Mouse (Mus musculus) liver, embryonic 14.5 days (tissue): ENCODE data around the gene Rbms3. TPM values are rescaled to one million over a fixed set of nuclear protein-coding genes. Genes with fewer than 3 reads are reported as not detected.

Source experiments
- ATAC-seq: fragments of 200-750 bp; cut with Nextera tagmentation; 2 replicates; pipeline ENCODE4 v1.8.0; 2017; ENCODE audit warnings: moderate number of reproducible peaks, mild to moderate bottlenecking, moderate library complexity; ENCODE audit not compliant: insufficient read depth
- DNase-seq, 3 experiments: peaks; one replicate each; pipeline ENCODE4 v3.0.0-alpha.2; 2012 to 2013; ENCODE audit warnings: low read depth in 3 of 3, low spot score in 3 of 3
- H3K27ac ChIP-seq: fragments of 300-500 bp; sonication (generic); 2 replicates; pipeline ENCODE4 v1.5.1; 2014; ENCODE audit warnings: moderate library complexity, mild to moderate bottlenecking, control low read depth, inconsistent platforms
- H3K27me3 ChIP-seq: fragments of 300-500 bp; sonication (generic); 2 replicates; pipeline ENCODE4 v1.6.1; 2014; ENCODE audit warnings: mild to moderate bottlenecking, low read length, moderate library complexity; ENCODE audit not compliant: control insufficient read depth, insufficient read depth
- H3K36me3 ChIP-seq: fragments of 300-500 bp; sonication (generic); replicated peaks from 2 replicates; pipeline ENCODE4 v1.6.1; 2014; ENCODE audit warnings: low read depth; ENCODE audit not compliant: control insufficient read depth, insufficient read depth
- H3K4me1 ChIP-seq, 2 experiments: fragments of 200-500 bp in 1 of 2; fragments of 300-500 bp in 1 of 2; sonication (generic) in 1 of 2; replicated peaks; 2 replicates each; pipeline ENCODE4 v1.6.1; 2012 to 2014; ENCODE audit warnings: antibody characterized with exemption in 1 of 2, inconsistent platforms in 1 of 2, low read length in 1 of 2; ENCODE audit not compliant: control insufficient read depth in 2 of 2, insufficient read depth in 2 of 2
- H3K4me2 ChIP-seq: fragments of 300-500 bp; sonication (generic); 2 replicates; pipeline ENCODE4 v1.6.1; 2014; ENCODE audit warnings: low read depth, mild to moderate bottlenecking, control low read depth, moderate library complexity
- H3K4me3 ChIP-seq, 2 experiments: fragments of 200-500 bp in 1 of 2; fragments of 300-500 bp in 1 of 2; sonication (generic) in 1 of 2; 2 replicates each; pipeline ENCODE4 v1.5.1; 2012 to 2014; ENCODE audit warnings: low read depth in 2 of 2, low read length in 2 of 2, mild to moderate bottlenecking in 2 of 2, control low read depth in 1 of 2, inconsistent platforms in 1 of 2, moderate library complexity in 1 of 2; ENCODE audit not compliant: insufficient read depth in 1 of 2
- H3K9ac ChIP-seq: fragments of 300-500 bp; sonication (generic); replicated peaks from 2 replicates; pipeline ENCODE4 v1.6.1; 2014; ENCODE audit warnings: mild to moderate bottlenecking, control low read depth, moderate library complexity
- H3K9me3 ChIP-seq: fragments of 300-500 bp; sonication (generic); 2 replicates; pipeline ENCODE4 v1.6.1; 2016; ENCODE audit warnings: low read length, mixed read lengths; ENCODE audit not compliant: control insufficient read depth
- CTCF ChIP-seq: IDR thresholded peaks from 2 replicates; pipeline ENCODE4 v1.5.1; 2016; ENCODE audit warnings: antibody characterized with exemption, low read depth, control low read depth
- EP300 ChIP-seq: IDR thresholded peaks from 2 replicates; pipeline ENCODE4 v1.6.1; 2016; ENCODE audit warnings: antibody characterized with exemption, low read depth
- WGBS: fragments of 180-500 bp; shearing (Covaris S2); extraction: QIAGEN DNeasy Blood & Tissue Kit; methylation state at CpG from one replicate; pipeline ENCODE4 v1.1.7; 2014; ENCODE audit not compliant: insufficient replicate concordance; 5-methylcytosine and 5-hydroxymethylcytosine counted together
- polyA plus RNA-seq, 2 experiments: library from polyadenylated mRNA; depleted of rRNA in 1 of 2; stranded (reverse) in 1 of 2; unstranded in 1 of 2; fragments of >200 nt; fragmentation: Nextera tagmentation in 1 of 2; extraction: Ambion mirVana in 1 of 2; gene quantifications; 2 replicates each; pipeline versions ENCODE4 v1.2.1 to v1.2.3; 2012 to 2014

Gene Rbms3
- polyA plus RNA-seq, 2 experiments = 0.88 to 2.4 TPM

- Histone ChIP-seq H3K4me2 (no peak overlapping the region), H3K4me1 (no peaks in the 10 kb centered on the region), H3K9ac (no peak overlapping the region), H3K27ac (no peak overlapping the region), H3K27me3 (no peaks in the 10 kb centered on the region), H3K4me3 (no peak overlapping the region), H3K36me3 (no peaks in the 10 kb centered on the region), H3K9me3 (no peaks in the 10 kb centered on the region)
- WGBS = 41% methylated on average over 15 of the region's 15 CpGs
- TF ChIP-seq CTCF = no peak
- no peak for TF ChIP-seq EP300
- ATAC-seq (no peak), DNase-seq (no peak)
Measured at GRCm38 (mm10) chr9:117297662-117298531, 331.8 kb downstream of the Rbms3 start.

- WGBS = 67% methylated on average over 15 of the region's 15 CpGs
- H3K9me3 ChIP-seq = no peaks in the 10 kb centered on the region
- no peaks in the 10 kb centered on the region for H3K36me3 ChIP-seq
- no peak for DNase-seq
- H3K4me1 ChIP-seq = no peaks in the 10 kb centered on the region
- no peak for TF ChIP-seq CTCF
- no peak for TF ChIP-seq EP300
- H3K27me3 ChIP-seq = no peaks in the 10 kb centered on the region
- H3K4me3 ChIP-seq = no peak overlapping the region
- H3K27ac ChIP-seq = no peak overlapping the region
- H3K9ac ChIP-seq = no peak overlapping the region
- ATAC-seq = no peak
- H3K4me2 ChIP-seq = no peak overlapping the region
Measured at GRCm38 (mm10) chr9:117291066-117291850, 338.5 kb downstream of the Rbms3 start.

- no peak for DNase-seq
- no peaks in the 10 kb centered on the region for H3K9me3 ChIP-seq
- H3K4me2 ChIP-seq = no peak overlapping the region
- no peaks in the 10 kb centered on the region for H3K27me3 ChIP-seq
- H3K27ac ChIP-seq = no peak overlapping the region
- ATAC-seq = no peak
- no peaks in the 10 kb centered on the region for H3K36me3 ChIP-seq
- H3K9ac ChIP-seq = no peak overlapping the region
- H3K4me1 ChIP-seq = no peaks in the 10 kb centered on the region
- WGBS = 61% methylated on average over 12 of the region's 12 CpGs
- no peak for TF ChIP-seq CTCF
- no peak for TF ChIP-seq EP300
- no peak overlapping the region for H3K4me3 ChIP-seq
Measured at GRCm38 (mm10) chr9:117274846-117275245, 354.9 kb downstream of the Rbms3 start.

- H3K4me1 ChIP-seq = no peaks in the 10 kb centered on the region
- H3K4me2 ChIP-seq = no peak overlapping the region
- H3K9ac ChIP-seq = no peak overlapping the region
- H3K36me3 ChIP-seq = no peaks in the 10 kb centered on the region
- H3K27me3 ChIP-seq = no peaks in the 10 kb centered on the region
- TF ChIP-seq CTCF = no peak
- TF ChIP-seq EP300 = no peak
- WGBS = 63% methylated on average over 5 of the region's 5 CpGs
- no peak for DNase-seq
- H3K4me3 ChIP-seq = no peak overlapping the region
- H3K27ac ChIP-seq = no peak overlapping the region
- no peaks in the 10 kb centered on the region for H3K9me3 ChIP-seq
- no peak for ATAC-seq
Measured at GRCm38 (mm10) chr9:117259614-117260013, 370.1 kb downstream of the Rbms3 start.

GRCm38 (mm10) chr9:117253361-117253760 lies 376.4 kb downstream of the Rbms3 start:
- no peaks in the 10 kb centered on the region for H3K36me3 ChIP-seq
- TF ChIP-seq EP300 (no peak), CTCF (no peak)
- DNase-seq (no peak), ATAC-seq (no peak)
- H3K27me3 ChIP-seq = no peaks in the 10 kb centered on the region
- no peak overlapping the region for H3K4me3 ChIP-seq
- no peaks in the 10 kb centered on the region for H3K4me1 ChIP-seq
- H3K9me3 ChIP-seq = no peaks in the 10 kb centered on the region
- 50% methylated on average over 11 of the region's 11 CpGs for WGBS
- no peak overlapping the region for H3K4me2 ChIP-seq
- no peak overlapping the region for H3K9ac ChIP-seq
- no peak overlapping the region for H3K27ac ChIP-seq
